Mouse (Mus musculus): ENCODE data around the gene Nrm. TPM values are rescaled to one million over a fixed set of nuclear protein-coding genes. Genes with fewer than 3 reads are reported as not detected.
A peak's percentile ranks its signal among the peaks of the same experiment; 100 is the strongest.

The Nrm gene
- total and polyA plus RNA-seq, 2 experiments from 2014 or later, result 9.7 to 13.1 TPM

DNA sequence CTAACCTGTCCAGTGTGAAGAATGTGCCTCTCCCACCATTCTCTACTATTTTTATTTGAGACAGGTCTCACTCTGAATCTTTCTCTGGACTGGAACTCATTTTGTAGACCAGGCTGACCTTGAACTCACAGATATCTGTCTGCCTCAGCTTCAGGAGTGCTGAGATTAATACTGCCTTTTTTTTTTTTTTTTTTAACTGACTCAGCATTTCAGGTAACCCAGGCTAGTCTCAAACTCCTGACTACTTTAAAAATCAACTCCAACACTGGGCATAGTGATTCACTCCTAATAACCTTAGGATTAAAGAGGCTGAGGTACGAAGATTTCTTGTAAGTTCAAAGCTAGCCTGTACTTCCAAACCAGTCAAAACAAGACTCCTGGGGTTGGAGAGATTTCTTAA is 44.5 kb downstream of the Nrm start:
- ATAC-seq, result no peak
- no peak for TF ChIP-seq CTCF (IDR thresholded peaks at IDR 0.05; ENCODE audit: low read depth)

DNA sequence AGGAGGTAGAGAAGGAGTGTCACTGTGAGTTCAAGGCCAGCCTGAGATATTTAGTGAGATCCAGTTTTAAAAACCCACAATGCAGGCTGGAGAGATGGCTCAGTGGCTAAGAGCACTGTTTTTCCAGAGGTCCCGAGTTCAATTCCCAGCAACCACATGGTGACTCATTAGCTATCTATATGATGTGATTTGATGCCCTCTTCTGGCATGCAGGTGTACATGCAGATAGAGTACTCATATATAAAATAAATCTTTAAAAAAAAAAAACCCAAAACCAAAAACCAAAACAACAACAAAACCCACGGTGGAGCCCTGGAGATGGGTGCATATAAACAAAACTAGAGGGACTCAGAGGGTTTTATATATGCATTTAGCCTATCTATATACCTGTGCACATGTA is 46.5 kb downstream of the Nrm start:
- 81% methylated on average over 2 of the region's 2 CpGs for whole genome bisulfite sequencing
- peak; percentile 36; the same call in 1 of the 2 replicates for TF ChIP-seq CTCF (IDR thresholded peaks at IDR 0.05; ENCODE audit: low read depth)
- ATAC-seq, result no peak

More for the DNA sequence above, 44.5 kb downstream of the Nrm start:
- Histone ChIP-seq H3K27ac (ENCODE audit: low read depth, low read length) (no peak overlapping the region), H3K9ac (no peak overlapping the region), H3K36me3 (ENCODE audit: insufficient read depth) (peaks cover 58% of the 10 kb centered on the region), H3K9me3 (ENCODE audit: low read length) (no peaks in the 10 kb centered on the region), H3K4me2 (ENCODE audit: low read depth) (no peak overlapping the region), H3K4me3 (ENCODE audit: low read depth, low read length) (no peak overlapping the region), H3K27me3 (ENCODE audit: insufficient read depth, low read length) (no peaks in the 10 kb centered on the region), H3K4me1 (ENCODE audit: insufficient read depth) (peaks cover 11% of the 10 kb centered on the region)
- WGBS, result 91% methylated on average over 1 of the region's 1 CpGs
- no peak for DNase-seq

DNA sequence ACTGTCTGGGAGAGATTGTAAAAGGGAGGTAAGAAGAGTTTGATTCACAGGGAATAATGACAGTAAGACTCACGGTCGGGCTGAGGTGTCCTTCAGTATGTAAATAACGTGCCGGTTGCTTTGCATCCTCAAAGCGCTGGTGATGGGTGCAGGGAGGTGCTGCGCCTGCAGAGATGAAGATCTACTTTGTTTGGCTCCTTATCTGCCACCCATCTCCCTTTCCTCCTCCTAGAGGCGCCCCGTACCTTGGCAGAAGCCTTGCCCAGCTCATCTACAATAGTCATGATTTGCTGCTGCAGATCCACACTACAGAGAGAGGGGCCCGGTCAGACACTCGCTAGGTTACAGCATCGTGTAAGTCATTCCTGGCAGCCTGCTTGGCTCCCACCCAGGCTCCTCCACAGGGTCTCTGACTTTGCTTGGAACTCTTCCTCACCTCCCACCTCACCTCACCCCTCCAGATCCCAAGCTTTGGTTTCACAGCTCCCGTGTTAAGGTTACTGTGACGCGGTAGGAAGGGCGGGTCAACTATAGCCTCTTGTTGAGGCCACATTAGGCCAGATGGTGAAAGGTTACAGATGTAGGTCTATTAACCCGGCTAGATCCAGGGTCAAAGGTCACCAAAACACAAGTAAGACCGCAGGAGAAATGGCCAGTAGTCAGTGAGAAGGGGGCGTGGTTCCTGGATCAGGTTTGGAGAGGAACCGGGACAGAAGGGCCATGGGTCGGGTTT is 48.2 kb downstream of the Nrm start:
- Histone ChIP-seq H3K36me3 (ENCODE audit: insufficient read depth) (peaks cover 32% of the 10 kb centered on the region), H3K4me3 (ENCODE audit: low read depth, low read length) (peak overlapping the region; percentile 71), H3K4me1 (ENCODE audit: insufficient read depth) (peaks cover 11% of the 10 kb centered on the region), H3K27ac (ENCODE audit: low read depth, low read length) (peak overlapping the region; percentile 90), H3K9ac (peak overlapping the region; percentile 79), H3K4me2 (ENCODE audit: low read depth) (peak overlapping the region; percentile 91), H3K9me3 (ENCODE audit: low read length) (no peaks in the 10 kb centered on the region), H3K27me3 (ENCODE audit: insufficient read depth, low read length) (no peaks in the 10 kb centered on the region)
- peak; percentile 36 for ATAC-seq
- WGBS, result 16% methylated on average over 20 of the region's 20 CpGs
- peak; percentile 57 for DNase-seq
- no peak for TF ChIP-seq CTCF (IDR thresholded peaks at IDR 0.05; ENCODE audit: low read depth)

More for the DNA sequence above, 46.5 kb downstream of the Nrm start:
- no peak overlapping the region for H3K4me3 ChIP-seq (ENCODE audit: low read depth, low read length)
- no peaks in the 10 kb centered on the region for H3K9me3 ChIP-seq (ENCODE audit: low read length)
- no peaks in the 10 kb centered on the region for H3K27me3 ChIP-seq (ENCODE audit: insufficient read depth, low read length)
- H3K9ac ChIP-seq, result no peak overlapping the region
- H3K4me2 ChIP-seq (ENCODE audit: low read depth), result no peak overlapping the region
- H3K36me3 ChIP-seq (ENCODE audit: insufficient read depth), result peaks cover 40% of the 10 kb centered on the region
- no peak for DNase-seq
- no peak overlapping the region for H3K27ac ChIP-seq (ENCODE audit: low read depth, low read length)
- peaks cover 11% of the 10 kb centered on the region for H3K4me1 ChIP-seq (ENCODE audit: insufficient read depth)

DNA sequence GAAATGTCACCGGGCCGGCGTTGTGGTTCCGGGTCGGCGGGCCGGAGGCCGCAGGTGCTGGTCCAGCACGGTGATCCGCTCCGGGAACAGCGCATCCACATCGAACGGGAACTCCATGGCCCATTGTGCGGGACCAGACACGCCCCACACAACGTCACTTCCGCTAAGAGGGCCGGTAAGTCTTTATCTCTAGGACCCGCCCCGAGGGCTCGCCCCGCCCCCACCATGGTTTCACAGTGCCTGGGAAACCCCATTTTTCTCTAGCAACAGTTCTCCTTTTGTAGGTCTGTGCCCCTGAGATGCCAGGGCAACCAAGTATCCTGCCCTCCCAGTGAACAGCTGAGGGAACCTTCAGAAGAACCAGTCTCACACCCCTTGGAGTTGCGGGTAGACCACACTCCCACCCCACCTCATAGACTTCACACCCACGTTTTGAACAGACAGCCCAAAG is 48.8 kb downstream of the Nrm start, which contains the start of gene Atat1:
Gene Atat1, minus strand, starts transcription at position 157 of the 451 bp plus-strand sequence.
- peak within 1 kb of the TSS; percentile 91 for H3K4me2 ChIP-seq (ENCODE audit: low read depth)
- H3K27ac ChIP-seq (ENCODE audit: low read depth, low read length), result peak within 1 kb of the TSS; percentile 90
- peak; percentile 95 for DNase-seq
- H3K4me1 ChIP-seq (ENCODE audit: insufficient read depth), result peaks cover 11% of the 10 kb centered on the region
- no peak for TF ChIP-seq CTCF (IDR thresholded peaks at IDR 0.05; ENCODE audit: low read depth)
- H3K9me3 ChIP-seq (ENCODE audit: low read length), result no peaks in the 10 kb centered on the region
- peaks cover 29% of the 10 kb centered on the region for H3K36me3 ChIP-seq (ENCODE audit: insufficient read depth)
- 1% methylated on average over 25 of the region's 25 CpGs for WGBS
- ATAC-seq, result peak; percentile 96
- no peaks in the 10 kb centered on the region for H3K27me3 ChIP-seq (ENCODE audit: insufficient read depth, low read length)
- peak within 1 kb of the TSS; percentile 79 for H3K9ac ChIP-seq
- peak within 1 kb of the TSS; percentile 71 for H3K4me3 ChIP-seq (ENCODE audit: low read depth, low read length)

DNA sequence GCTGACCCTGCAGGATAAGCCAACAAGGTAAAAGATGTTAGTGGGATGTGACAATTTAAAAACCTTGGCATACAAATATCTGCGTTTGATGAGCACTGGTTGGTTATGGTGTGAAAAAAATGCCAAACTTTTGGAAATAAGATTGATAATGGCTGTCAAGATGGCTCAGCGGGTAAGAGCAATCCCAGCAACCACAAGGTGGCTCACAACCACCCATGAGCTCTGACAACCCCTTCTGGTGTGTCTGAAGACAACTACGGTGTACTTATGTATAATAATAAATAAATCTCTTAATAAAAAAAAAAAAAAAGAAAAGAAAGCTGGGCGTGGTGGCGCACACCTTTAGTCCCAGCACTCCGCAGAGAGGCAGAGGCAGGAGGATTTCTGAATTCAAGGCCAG is 53.9 kb downstream of the Nrm start:
- 82% methylated on average over 6 of the region's 6 CpGs for WGBS
- peak overlapping the region; percentile 79; the same call in 1 of the 2 replicates for H3K4me2 ChIP-seq (ENCODE audit: low read depth)
- H3K36me3 ChIP-seq (ENCODE audit: insufficient read depth), result peaks cover 8% of the 10 kb centered on the region; the same call in 1 of the 2 replicates
- ATAC-seq (no peak), DNase-seq (no peak)
- H3K9me3 ChIP-seq (ENCODE audit: low read length), result no peaks in the 10 kb centered on the region
- TF ChIP-seq CTCF (IDR thresholded peaks at IDR 0.05; ENCODE audit: low read depth), result no peak
- no peaks in the 10 kb centered on the region for H3K27me3 ChIP-seq (ENCODE audit: insufficient read depth, low read length)
- H3K4me1 ChIP-seq (ENCODE audit: insufficient read depth), result peaks cover 7% of the 10 kb centered on the region
- H3K4me3 ChIP-seq (ENCODE audit: low read depth, low read length), result no peak overlapping the region
- H3K27ac ChIP-seq (ENCODE audit: low read depth, low read length), result no peak overlapping the region
- no peak overlapping the region for H3K9ac ChIP-seq

Small RNA genes within 50 kb of the gene (microRNA-seq; reads per million reads assigned to microRNA genes)
- 0 to 0.37 reads per million in 2 experiments for gene Gm28033

Other genes starting within 250 kb of the Nrm start
- gene Gm9573, start 234.7 kb upstream of the Nrm start, total RNA-seq (2014; rRNA removed), result not detected in 2 replicates
- not detected in 2 replicates for gene Gm9573, start 234.7 kb upstream of the Nrm start, polyA plus RNA-seq (2015; fragmentation: Nextera tagmentation; extraction: Ambion mirVana)
- 0.15 TPM in 1 of 2 replicates, not detected in the other for gene Mucl3, start 217.6 kb upstream of the Nrm start, total RNA-seq (2014; rRNA removed)
- gene Mucl3, start 217.6 kb upstream of the Nrm start, polyA plus RNA-seq (2015; fragmentation: Nextera tagmentation; extraction: Ambion mirVana), result not detected in 2 replicates
- 29.5 and 42.0 TPM in 2 replicates for gene Vars2, start 193.7 kb upstream of the Nrm start, total RNA-seq (2014; rRNA removed)
- gene Vars2, start 193.7 kb upstream of the Nrm start, polyA plus RNA-seq (2015; fragmentation: Nextera tagmentation; extraction: Ambion mirVana), result 8.5 and 10.4 TPM in 2 replicates
- gene Gtf2h4, start 187.6 kb upstream of the Nrm start, total RNA-seq (2014; rRNA removed), result 21.2 and 30.9 TPM in 2 replicates
- 20.9 and 22.1 TPM in 2 replicates for gene Gtf2h4, start 187.6 kb upstream of the Nrm start, polyA plus RNA-seq (2015; fragmentation: Nextera tagmentation; extraction: Ambion mirVana)
- 53.0 and 59.8 TPM in 2 replicates for gene Ddr1, start 156.7 kb upstream of the Nrm start, total RNA-seq (2014; rRNA removed)
- 37.3 and 51.2 TPM in 2 replicates for gene Ddr1, start 156.7 kb upstream of the Nrm start, polyA plus RNA-seq (2015; fragmentation: Nextera tagmentation; extraction: Ambion mirVana)
- 8.9 and 9.0 TPM in 2 replicates for gene Ier3, start 39.6 kb upstream of the Nrm start, total RNA-seq (2014; rRNA removed)
- gene Ier3, start 39.6 kb upstream of the Nrm start, polyA plus RNA-seq (2015; fragmentation: Nextera tagmentation; extraction: Ambion mirVana), result 13.0 and 13.1 TPM in 2 replicates
- gene Flot1, start 38.1 kb upstream of the Nrm start, total RNA-seq (2014; rRNA removed), result 90.4 and 103 TPM in 2 replicates
- 104 and 113 TPM in 2 replicates for gene Flot1, start 38.1 kb upstream of the Nrm start, polyA plus RNA-seq (2015; fragmentation: Nextera tagmentation; extraction: Ambion mirVana)
- gene Tubb5, start 23.0 kb upstream of the Nrm start, total RNA-seq (2014; rRNA removed), result 3,707 and 3,724 TPM in 2 replicates
- 2,151 and 2,226 TPM in 2 replicates for gene Tubb5, start 23.0 kb upstream of the Nrm start, polyA plus RNA-seq (2015; fragmentation: Nextera tagmentation; extraction: Ambion mirVana)
- gene Mdc1, start 19.8 kb upstream of the Nrm start, total RNA-seq (2014; rRNA removed), result 15.3 and 20.4 TPM in 2 replicates
- 3.0 and 4.4 TPM in 2 replicates for gene Mdc1, start 19.8 kb upstream of the Nrm start, polyA plus RNA-seq (2015; fragmentation: Nextera tagmentation; extraction: Ambion mirVana)
- gene Ppp1r18, start 4.3 kb downstream of the Nrm start, total RNA-seq (2014; rRNA removed), result 29.5 and 38.9 TPM in 2 replicates
- 22.3 and 23.3 TPM in 2 replicates for gene Ppp1r18, start 4.3 kb downstream of the Nrm start, polyA plus RNA-seq (2015; fragmentation: Nextera tagmentation; extraction: Ambion mirVana)
- gene Dhx16, start 18.5 kb downstream of the Nrm start, total RNA-seq (2014; rRNA removed), result 33.0 and 33.2 TPM in 2 replicates
- gene Dhx16, start 18.5 kb downstream of the Nrm start, polyA plus RNA-seq (2015; fragmentation: Nextera tagmentation; extraction: Ambion mirVana), result 21.8 and 22.1 TPM in 2 replicates
- 31.6 and 32.8 TPM in 2 replicates for gene 2310061I04Rik, start 36.1 kb downstream of the Nrm start, total RNA-seq (2014; rRNA removed)
- 56.7 and 66.3 TPM in 2 replicates for gene 2310061I04Rik, start 36.1 kb downstream of the Nrm start, polyA plus RNA-seq (2015; fragmentation: Nextera tagmentation; extraction: Ambion mirVana)
- 206 and 218 TPM in 2 replicates for gene Atat1, start 48.8 kb downstream of the Nrm start, total RNA-seq (2014; rRNA removed)
- gene Atat1, start 48.8 kb downstream of the Nrm start, polyA plus RNA-seq (2015; fragmentation: Nextera tagmentation; extraction: Ambion mirVana), result 371 and 379 TPM in 2 replicates
- 34.5 and 44.5 TPM in 2 replicates for gene Mrps18b, start 55.1 kb downstream of the Nrm start, total RNA-seq (2014; rRNA removed)
- 65.5 and 69.7 TPM in 2 replicates for gene Mrps18b, start 55.1 kb downstream of the Nrm start, polyA plus RNA-seq (2015; fragmentation: Nextera tagmentation; extraction: Ambion mirVana)
- 42.9 and 60.2 TPM in 2 replicates for gene Ppp1r10, start 55.1 kb downstream of the Nrm start, total RNA-seq (2014; rRNA removed)
- gene Ppp1r10, start 55.1 kb downstream of the Nrm start, polyA plus RNA-seq (2015; fragmentation: Nextera tagmentation; extraction: Ambion mirVana), result 23.2 and 32.5 TPM in 2 replicates
- 55.9 and 60.4 TPM in 2 replicates for gene Abcf1, start 108.4 kb downstream of the Nrm start, total RNA-seq (2014; rRNA removed)
- 89.0 and 101 TPM in 2 replicates for gene Abcf1, start 108.4 kb downstream of the Nrm start, polyA plus RNA-seq (2015; fragmentation: Nextera tagmentation; extraction: Ambion mirVana)
- gene Gnl1, start 118.5 kb downstream of the Nrm start, total RNA-seq (2014; rRNA removed), result 86.2 and 115 TPM in 2 replicates
- gene Gnl1, start 118.5 kb downstream of the Nrm start, polyA plus RNA-seq (2015; fragmentation: Nextera tagmentation; extraction: Ambion mirVana), result 63.1 and 83.4 TPM in 2 replicates
- 38.4 and 49.8 TPM in 2 replicates for gene Prr3, start 118.9 kb downstream of the Nrm start, total RNA-seq (2014; rRNA removed)
- 83.1 and 93.9 TPM in 2 replicates for gene Prr3, start 118.9 kb downstream of the Nrm start, polyA plus RNA-seq (2015; fragmentation: Nextera tagmentation; extraction: Ambion mirVana)
- 0.33 and 1.0 TPM in 2 replicates for gene H2-T24, start 159.2 kb downstream of the Nrm start, total RNA-seq (2014; rRNA removed)
- 1.6 and 4.7 TPM in 2 replicates for gene H2-T24, start 159.2 kb downstream of the Nrm start, polyA plus RNA-seq (2015; fragmentation: Nextera tagmentation; extraction: Ambion mirVana)
- gene H2-T23, start 171.5 kb downstream of the Nrm start, total RNA-seq (2014; rRNA removed), result 9.0 and 10.2 TPM in 2 replicates
- gene H2-T23, start 171.5 kb downstream of the Nrm start, polyA plus RNA-seq (2015; fragmentation: Nextera tagmentation; extraction: Ambion mirVana), result 6.4 and 6.9 TPM in 2 replicates
- 10.3 and 13.1 TPM in 2 replicates for gene H2-T22, start 181.4 kb downstream of the Nrm start, total RNA-seq (2014; rRNA removed)
- gene H2-T22, start 181.4 kb downstream of the Nrm start, polyA plus RNA-seq (2015; fragmentation: Nextera tagmentation; extraction: Ambion mirVana), result 6.2 and 6.5 TPM in 2 replicates
- gene Gm6034, start 181.6 kb downstream of the Nrm start, total RNA-seq (2014; rRNA removed), result 0.31 TPM in 1 of 2 replicates, not detected in the other
- not detected in 2 replicates for gene Gm6034, start 181.6 kb downstream of the Nrm start, polyA plus RNA-seq (2015; fragmentation: Nextera tagmentation; extraction: Ambion mirVana)
- 0.15 TPM in 1 of 2 replicates, not detected in the other for gene Gm11127, start 197.1 kb downstream of the Nrm start, total RNA-seq (2014; rRNA removed)
- gene Gm11127, start 197.1 kb downstream of the Nrm start, polyA plus RNA-seq (2015; fragmentation: Nextera tagmentation; extraction: Ambion mirVana), result not detected in 2 replicates

Measured in forebrain, postnatal 0 days (tissue).